Mouse (Mus musculus) lung, embryonic 14.5 days (tissue): ENCODE results near the gene Mmp12. TPM values are rescaled to one million over a fixed set of nuclear protein-coding genes. Genes with fewer than 3 reads are reported as not detected.
"Not testable (repeated sequence)": the region's sequence is repeated elsewhere in the genome, so short reads cannot be mapped to it uniquely, and the experiment has no call there.

Source experiments
- ATAC-seq: fragments of 200-750 bp; cut with Nextera tagmentation; 2 replicates; pipeline ENCODE4 v1.8.0; 2017; ENCODE audit warnings: mild to moderate bottlenecking, moderate TSS enrichment, moderate library complexity; ENCODE audit not compliant: insufficient read depth
- DNase-seq: peaks from one replicate; pipeline ENCODE4 v3.0.0-alpha.2; 2015
- H3K27ac ChIP-seq: fragments of 300-500 bp; sonication (generic); 2 replicates; pipeline ENCODE4 v1.5.1; 2014; ENCODE audit warnings: low read depth, mild to moderate bottlenecking, moderate library complexity
- H3K27me3 ChIP-seq: fragments of 300-500 bp; sonication (generic); 2 replicates; pipeline ENCODE4 v1.6.1; 2014; ENCODE audit warnings: low read length, control low read depth; ENCODE audit not compliant: insufficient read depth
- H3K36me3 ChIP-seq: fragments of 300-500 bp; sonication (generic); 2 replicates; pipeline ENCODE4 v1.6.1; 2014; ENCODE audit warnings: control low read depth; ENCODE audit not compliant: insufficient read depth
- H3K4me1 ChIP-seq: fragments of 300-500 bp; sonication (generic); 2 replicates; pipeline ENCODE4 v1.6.1; 2014; ENCODE audit warnings: antibody characterized with exemption, control low read depth; ENCODE audit not compliant: insufficient read depth
- H3K4me2 ChIP-seq: fragments of 300-500 bp; sonication (generic); 2 replicates; pipeline ENCODE4 v1.6.1; 2014; ENCODE audit warnings: mild to moderate bottlenecking
- H3K4me3 ChIP-seq: fragments of 300-500 bp; sonication (generic); 2 replicates; pipeline ENCODE4 v1.5.1; 2014; ENCODE audit warnings: low read depth, low read length
- H3K9ac ChIP-seq: fragments of 300-500 bp; sonication (generic); 2 replicates; pipeline ENCODE4 v1.6.1; 2014
- H3K9me3 ChIP-seq: fragments of 300-500 bp; sonication (generic); 2 replicates; pipeline ENCODE4 v1.6.1; 2016; ENCODE audit warnings: low read depth, low read length, control low read depth
- CTCF ChIP-seq: IDR thresholded peaks from 2 replicates; pipeline ENCODE4 v1.5.1; 2016; ENCODE audit warnings: antibody characterized with exemption, low read depth
- WGBS: fragments of 180-500 bp; shearing (Covaris S2); extraction: QIAGEN DNeasy Blood & Tissue Kit; methylation state at CpG from one replicate; pipeline ENCODE4 v1.1.7; 2014; 5-methylcytosine and 5-hydroxymethylcytosine counted together
- polyA plus RNA-seq: library from polyadenylated mRNA; unstranded; fragments of >200 nt; fragmentation: Nextera tagmentation; extraction: Ambion mirVana; gene quantifications from 2 replicates; pipeline ENCODE4 v1.2.1, GENCODE M21; 2014

The Mmp12 gene
- polyA plus RNA-seq = 0.50 TPM in 1 of 2 replicates, not detected in the other

DNA sequence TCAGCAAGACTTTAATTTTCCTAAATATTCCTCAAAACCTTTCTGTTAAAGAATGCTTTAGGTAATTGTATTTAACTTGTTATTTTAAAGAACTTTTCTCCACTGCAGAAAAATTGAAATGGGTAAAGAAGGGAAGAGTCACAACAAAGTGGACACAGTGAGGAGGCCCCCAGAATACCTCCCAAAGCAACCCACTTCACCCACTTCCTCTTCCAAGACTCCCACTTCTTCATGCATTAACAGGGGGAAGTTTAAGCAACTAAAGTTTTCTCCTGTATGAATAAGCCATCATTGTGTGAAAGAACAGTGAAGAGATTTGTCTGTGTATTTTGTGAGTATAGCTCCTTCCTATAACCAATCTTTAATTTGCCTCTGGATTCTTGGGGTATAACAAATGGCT lies at the start of gene Mmp12:
TSS of gene Mmp12 (plus strand) at position 275 of the 400 bp plus-strand sequence.
- H3K36me3 ChIP-seq = no peaks in the 10 kb centered on the region
- H3K4me1 ChIP-seq = no peaks in the 10 kb centered on the region
- no peak within 1 kb of the TSS for H3K4me3 ChIP-seq
- no peak within 1 kb of the TSS for H3K4me2 ChIP-seq
- H3K27me3 ChIP-seq = no peaks in the 10 kb centered on the region
- DNase-seq = no peak
- no peak for ATAC-seq
- H3K9ac ChIP-seq = no peak within 1 kb of the TSS
- no peak for TF ChIP-seq CTCF
- no peak within 1 kb of the TSS for H3K27ac ChIP-seq
- H3K9me3 ChIP-seq = no peaks in the 10 kb centered on the region

DNA sequence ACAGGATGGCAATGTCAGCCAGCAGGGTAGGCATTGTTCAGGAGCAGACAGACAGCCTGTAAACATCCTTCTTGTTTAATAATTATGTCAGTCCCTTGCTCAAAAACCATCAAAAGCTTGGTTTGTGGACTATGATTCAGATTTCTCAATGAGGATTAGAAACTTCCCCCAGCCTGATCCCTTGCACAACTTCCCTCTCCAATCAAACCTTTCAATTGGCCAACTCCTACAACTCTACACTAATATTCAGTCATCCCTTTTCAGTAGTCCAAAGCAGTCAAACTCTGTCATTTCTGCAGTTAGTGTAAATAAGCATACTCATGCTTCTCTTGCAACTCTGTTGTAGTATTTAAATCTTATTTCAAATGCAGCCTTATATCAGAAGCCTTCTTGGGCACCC lies 12.3 kb upstream of the Mmp12 start:
- H3K9ac ChIP-seq = no peak overlapping the region
- no peak overlapping the region for H3K4me2 ChIP-seq
- no peaks in the 10 kb centered on the region for H3K36me3 ChIP-seq
- no peaks in the 10 kb centered on the region for H3K27me3 ChIP-seq
- no peaks in the 10 kb centered on the region for H3K9me3 ChIP-seq
- no peak for TF ChIP-seq CTCF
- no peak overlapping the region for H3K4me3 ChIP-seq
- no peak overlapping the region for H3K27ac ChIP-seq
- DNase-seq = no peak
- no peak for ATAC-seq
- no peaks in the 10 kb centered on the region for H3K4me1 ChIP-seq

DNA sequence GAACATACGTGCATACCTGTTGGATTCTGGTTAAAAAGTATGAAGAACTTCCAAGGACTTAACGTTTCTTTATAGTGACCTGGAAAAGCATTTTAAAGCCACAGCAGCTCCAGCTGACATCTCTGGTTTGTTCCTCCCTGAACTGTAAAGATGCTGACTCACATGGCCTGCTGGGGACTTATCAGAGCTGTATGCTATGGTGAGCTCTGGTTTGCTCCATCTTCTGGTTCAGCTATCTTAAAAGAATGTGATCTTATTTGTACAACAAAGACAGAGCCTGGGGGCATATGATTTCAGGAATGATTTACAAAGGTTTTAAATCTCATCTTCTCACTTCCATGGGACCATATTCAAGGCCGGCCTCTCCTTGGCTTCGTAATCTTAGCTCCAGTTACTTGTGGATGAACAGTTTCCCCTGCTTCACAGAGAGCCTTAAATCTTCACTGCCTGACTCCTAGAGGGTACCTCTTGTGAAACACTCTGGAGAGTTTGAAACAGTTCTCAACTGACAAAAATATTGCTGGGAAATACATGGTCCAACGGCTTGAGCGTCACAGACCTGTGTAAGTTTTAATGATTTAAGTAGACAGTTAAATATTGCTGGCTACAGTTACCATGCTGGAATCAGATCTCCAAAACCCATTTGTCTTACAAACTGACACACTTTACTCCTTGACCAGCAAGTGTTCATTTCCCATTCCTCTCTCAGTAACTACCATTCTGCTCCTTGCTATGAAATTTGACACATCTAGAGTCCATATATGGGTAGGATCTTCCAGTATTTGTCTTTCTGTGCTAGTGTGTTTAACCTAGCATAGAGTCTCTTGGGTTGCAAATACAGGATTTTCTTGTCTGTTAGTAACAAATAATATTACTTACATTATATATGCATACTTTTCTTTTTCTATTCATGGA lies 8.2 kb upstream of the Mmp12 start:
- no peaks in the 10 kb centered on the region for H3K36me3 ChIP-seq
- TF ChIP-seq CTCF = no peak
- no peak overlapping the region for H3K4me2 ChIP-seq
- no peak overlapping the region for H3K4me3 ChIP-seq
- H3K9ac ChIP-seq = no peak overlapping the region
- H3K27ac ChIP-seq = no peak overlapping the region
- no peak for DNase-seq
- H3K27me3 ChIP-seq = no peaks in the 10 kb centered on the region
- WGBS = 84% methylated on average over 5 of the region's 6 CpGs
- no peak for ATAC-seq
- no peaks in the 10 kb centered on the region for H3K9me3 ChIP-seq
- H3K4me1 ChIP-seq = no peaks in the 10 kb centered on the region

DNA sequence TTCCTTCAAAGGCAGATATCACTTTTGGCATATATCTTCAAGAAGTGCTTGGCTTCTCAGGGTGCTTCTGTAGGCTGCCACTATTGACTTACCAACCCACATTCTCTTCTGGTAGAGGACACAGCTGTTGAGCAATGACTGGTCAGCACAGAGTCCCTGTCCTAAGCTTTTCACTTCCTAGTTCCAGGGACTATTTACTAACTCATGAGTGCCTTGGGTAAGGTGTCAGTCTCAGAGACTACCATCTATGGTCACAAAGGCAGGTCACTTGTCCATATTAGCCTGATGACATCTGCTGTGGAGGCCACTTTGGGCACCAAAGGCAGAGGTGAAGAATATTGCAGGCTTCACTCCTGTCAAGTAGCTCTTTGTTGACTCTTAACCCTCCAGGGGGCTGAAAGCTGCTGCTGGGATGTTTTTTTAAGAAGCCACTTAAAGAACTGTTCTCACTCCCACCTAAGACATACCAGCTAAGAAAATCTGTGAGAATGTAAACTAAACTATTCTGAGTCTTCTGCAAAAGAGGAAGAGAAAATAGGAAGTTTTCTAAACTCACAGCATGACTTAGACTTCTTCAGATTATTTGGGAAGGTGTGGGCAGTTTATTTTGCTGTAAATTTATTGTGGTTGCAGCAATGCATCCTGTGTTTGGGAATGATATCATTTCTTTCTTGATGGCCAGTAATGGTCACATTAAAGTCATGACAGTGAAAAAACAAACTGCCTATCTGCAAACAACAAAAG lies 7.3 kb upstream of the Mmp12 start:
- no peak overlapping the region for H3K4me3 ChIP-seq
- DNase-seq = no peak
- H3K27me3 ChIP-seq = no peaks in the 10 kb centered on the region
- no peaks in the 10 kb centered on the region for H3K4me1 ChIP-seq
- no peak for ATAC-seq
- TF ChIP-seq CTCF = no peak
- H3K36me3 ChIP-seq = no peaks in the 10 kb centered on the region
- no peak overlapping the region for H3K9ac ChIP-seq
- H3K9me3 ChIP-seq = no peaks in the 10 kb centered on the region
- H3K4me2 ChIP-seq = no peak overlapping the region
- H3K27ac ChIP-seq = no peak overlapping the region

DNA sequence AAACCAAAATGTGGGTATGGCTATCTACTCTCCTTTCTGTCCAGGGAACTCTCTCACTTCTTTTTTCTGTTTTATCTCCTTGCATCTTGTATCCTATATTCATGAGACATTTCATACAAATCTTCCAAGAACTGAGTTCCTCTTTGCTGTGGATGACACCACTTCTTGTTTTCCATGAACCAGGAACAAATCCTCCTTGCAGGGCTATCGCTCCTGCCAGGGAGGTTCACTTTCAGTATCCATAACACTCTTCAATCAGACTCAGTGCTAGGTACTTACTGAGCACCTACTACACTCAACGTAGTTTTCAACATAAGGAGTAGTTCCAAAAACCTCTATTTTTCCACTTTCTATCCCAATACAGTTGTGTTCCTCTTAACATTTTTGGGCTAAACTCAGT lies 1.3 kb downstream of the Mmp12 start:
- TF ChIP-seq CTCF = no peak
- Histone ChIP-seq H3K4me3 (no peak overlapping the region), H3K27me3 (no peaks in the 10 kb centered on the region), H3K27ac (no peak overlapping the region), H3K9me3 (no peaks in the 10 kb centered on the region), H3K9ac (no peak overlapping the region), H3K4me1 (no peaks in the 10 kb centered on the region), H3K36me3 (no peaks in the 10 kb centered on the region), H3K4me2 (no peak overlapping the region)
- no peak for DNase-seq
- no peak for ATAC-seq
- WGBS = 89% methylated on average over 2 of the region's 2 CpGs

DNA sequence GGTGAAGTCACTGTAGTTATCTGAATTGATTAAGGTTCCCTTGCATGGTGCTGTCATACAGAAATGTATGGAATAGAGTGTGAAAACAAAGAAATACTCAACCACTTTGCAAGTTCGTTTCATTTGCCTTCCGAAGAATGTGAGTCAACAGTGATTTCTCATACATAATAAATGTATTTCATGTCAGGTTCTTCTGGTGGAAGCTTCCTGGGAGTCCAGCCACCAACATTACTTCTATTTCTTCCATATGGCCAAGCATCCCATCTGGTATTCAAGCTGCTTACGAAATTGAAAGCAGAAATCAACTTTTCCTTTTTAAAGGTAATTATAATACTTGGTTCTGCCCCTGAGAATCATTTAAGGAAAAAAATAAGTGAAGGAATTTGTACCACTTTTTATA lies 10.4 kb downstream of the Mmp12 start:
- 76% methylated on average over 3 of the region's 3 CpGs for WGBS
- no peak overlapping the region for H3K4me2 ChIP-seq
- H3K27ac ChIP-seq = no peak overlapping the region
- ATAC-seq (no peak), DNase-seq (no peak)
- no peak overlapping the region for H3K9ac ChIP-seq
- no peaks in the 10 kb centered on the region for H3K36me3 ChIP-seq
- no peaks in the 10 kb centered on the region for H3K27me3 ChIP-seq
- H3K4me1 ChIP-seq = no peaks in the 10 kb centered on the region
- TF ChIP-seq CTCF = no peak
- no peaks in the 10 kb centered on the region for H3K9me3 ChIP-seq
- no peak overlapping the region for H3K4me3 ChIP-seq

DNA sequence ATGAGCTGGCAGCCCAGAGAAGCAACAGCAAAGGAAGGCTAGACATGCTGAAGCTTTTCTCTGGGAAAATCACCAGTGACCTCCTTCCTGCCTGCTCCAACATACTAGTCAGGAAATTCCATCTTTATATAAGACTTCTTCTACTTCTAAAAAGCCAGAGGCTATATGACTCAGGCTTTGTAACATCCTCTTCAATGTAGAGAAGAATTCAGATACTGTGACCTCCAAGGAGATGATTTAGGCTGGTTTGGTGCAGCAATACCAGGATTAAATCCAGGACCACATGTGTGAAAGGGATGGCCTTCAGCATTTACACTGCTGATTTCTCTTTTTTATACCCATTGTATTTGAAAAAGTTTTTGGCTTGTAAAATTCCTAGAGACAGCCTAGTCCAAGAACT lies 43.8 kb downstream of the Mmp12 start, which contains the start of gene Mmp1b:
TSS of gene Mmp1b (minus strand) at position 101 of the 400 bp plus-strand sequence.
- Histone ChIP-seq H3K9ac (no peak within 1 kb of the TSS), H3K27me3 (no peaks in the 10 kb centered on the region), H3K9me3 (no peaks in the 10 kb centered on the region), H3K4me2 (no peak within 1 kb of the TSS), H3K36me3 (no peaks in the 10 kb centered on the region), H3K4me3 (no peak within 1 kb of the TSS), H3K4me1 (no peaks in the 10 kb centered on the region), H3K27ac (no peak within 1 kb of the TSS)
- DNase-seq (no peak), ATAC-seq (no peak)
- no peak for TF ChIP-seq CTCF

DNA sequence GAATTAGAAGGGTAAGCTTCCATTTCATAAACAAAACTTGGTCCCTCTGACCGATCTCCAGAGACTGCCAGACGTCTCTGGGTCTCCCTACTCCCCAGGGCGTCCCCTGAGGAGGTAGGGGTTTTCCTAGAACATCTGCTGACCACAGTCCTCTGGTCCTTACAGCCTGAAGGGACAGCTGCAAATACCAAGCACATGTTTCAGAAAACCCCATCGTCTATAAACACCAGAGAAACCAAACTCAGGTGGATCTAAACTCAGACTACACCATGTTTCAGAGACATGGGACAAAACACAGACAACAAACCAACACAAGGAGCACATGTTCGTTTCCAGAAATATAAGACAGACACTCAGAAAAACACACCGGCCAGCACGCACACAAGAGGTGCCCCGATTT lies 52.4 kb downstream of the Mmp12 start:
- H3K36me3 ChIP-seq, H3K9ac ChIP-seq, ATAC-seq, H3K27me3 ChIP-seq, H3K4me2 ChIP-seq, H3K27ac ChIP-seq, H3K4me1 ChIP-seq, DNase-seq, H3K9me3 ChIP-seq, H3K4me3 ChIP-seq: not testable (repeated sequence)
- 75% methylated on average over 8 of the region's 8 CpGs for WGBS
